Mouse (Mus musculus): ENCODE results near the gene Pthlh.

GRCm38 (mm10) chr6:147310435-147310978, 46.5 kb upstream of the Pthlh start:
- TF ChIP-seq POLR2A (IDR thresholded peaks at IDR 0.05; ENCODE audit: borderline replicate concordance, insufficient read depth, low read length) = no peak
- no peak for TF ChIP-seq CTCF (IDR thresholded peaks at IDR 0.05; ENCODE audit: borderline replicate concordance, insufficient read depth, low read depth, low read length)
